Mouse (Mus musculus) spleen, adult 18-20 months (tissue): ENCODE results near the gene Olfr1392.
A peak's percentile ranks its signal among the peaks of the same experiment; 100 is the strongest.
"Not testable (repeated sequence)": the region's sequence is repeated elsewhere in the genome, so short reads cannot be mapped to it uniquely, and the experiment has no call there.

Source experiments
- DNase-seq, 2 experiments: peaks; one replicate each; pipeline ENCODE4 v3.0.0; 2022; ENCODE audit warnings: mixed read lengths in 2 of 2

The Olfr1392 gene

GRCm38 (mm10) chr11:49252048-49252447, 33.0 kb upstream of the Olfr1392 start:
- no peak for DNase-seq

- no peak for DNase-seq
Measured at GRCm38 (mm10) chr11:49253035-49253434, 32.0 kb upstream of the Olfr1392 start.

GRCm38 (mm10) chr11:49259296-49259695, 25.8 kb upstream of the Olfr1392 start:
- no peak for DNase-seq

- no peak for DNase-seq
Measured at GRCm38 (mm10) chr11:49259829-49260228, 25.3 kb upstream of the Olfr1392 start.

GRCm38 (mm10) chr11:49260598-49261312, 24.3 kb upstream of the Olfr1392 start:
- no peak for DNase-seq

- DNase-seq: no peak
Measured at GRCm38 (mm10) chr11:49261313-49261855, 23.7 kb upstream of the Olfr1392 start.

- DNase-seq: no peak
Measured at GRCm38 (mm10) chr11:49262286-49262685, 22.8 kb upstream of the Olfr1392 start.

- no peak for DNase-seq
Measured at GRCm38 (mm10) chr11:49263149-49263548, 21.9 kb upstream of the Olfr1392 start.

- no peak for DNase-seq
Measured at GRCm38 (mm10) chr11:49264081-49264480, 21.0 kb upstream of the Olfr1392 start.

GRCm38 (mm10) chr11:49264622-49265021, 20.5 kb upstream of the Olfr1392 start:
- DNase-seq: no peak

- DNase-seq: no peak
Measured at GRCm38 (mm10) chr11:49265101-49265500, 20.0 kb upstream of the Olfr1392 start.

GRCm38 (mm10) chr11:49266671-49267070, 18.4 kb upstream of the Olfr1392 start:
- DNase-seq: no peak

- no peak for DNase-seq
Measured at GRCm38 (mm10) chr11:49267316-49267715, 17.8 kb upstream of the Olfr1392 start.

GRCm38 (mm10) chr11:49267970-49268579, 17.0 kb upstream of the Olfr1392 start:
- DNase-seq: no peak

- DNase-seq: no peak
Measured at GRCm38 (mm10) chr11:49269761-49270160, 15.3 kb upstream of the Olfr1392 start.

- no peak for DNase-seq
Measured at GRCm38 (mm10) chr11:49270368-49270767, 14.7 kb upstream of the Olfr1392 start.

GRCm38 (mm10) chr11:49271334-49271733, 13.7 kb upstream of the Olfr1392 start:
- peak in 1 of 2 experiments; percentile 46 for DNase-seq

GRCm38 (mm10) chr11:49273834-49274519, 11.1 kb upstream of the Olfr1392 start:
- DNase-seq: no peak

- DNase-seq: no peak
Measured at GRCm38 (mm10) chr11:49278222-49278621, 6.9 kb upstream of the Olfr1392 start, which contains the start of gene Olfr1393. Gene Olfr1393, plus strand, starts transcription at chr11:49278304.

GRCm38 (mm10) chr11:49287251-49287650, 2.2 kb downstream of the Olfr1392 start:
- no peak for DNase-seq

GRCm38 (mm10) chr11:49292777-49293176, 7.7 kb downstream of the Olfr1392 start:
- DNase-seq: no peak

- DNase-seq: no peak
Measured at GRCm38 (mm10) chr11:49304441-49304840, 19.4 kb downstream of the Olfr1392 start, which contains the start of gene Olfr10. Gene Olfr10, plus strand, starts transcription at chr11:49304741.

GRCm38 (mm10) chr11:49308547-49308946, 23.5 kb downstream of the Olfr1392 start:
- not testable (repeated sequence) for DNase-seq
